Mouse (Mus musculus): ENCODE measurements around the gene Fmo5. TPM values are rescaled to one million over a fixed set of nuclear protein-coding genes. Genes with fewer than 3 reads are reported as not detected.

Fmo5 gene
- total and polyA plus RNA-seq, 3 experiments = 0.39 to 0.55 (median 0.40) TPM

- H3K79me2 ChIP-seq (replicated peaks; ENCODE audit: control insufficient read depth, extremely low read depth, insufficient read depth, poor library complexity, severe bottlenecking) = no peaks in the 10 kb centered on the region
- no peak for TF ChIP-seq POLR2A (IDR thresholded peaks at IDR 0.05; ENCODE audit: low read depth, low read length)
- no peak for TF ChIP-seq ZNF384 (IDR thresholded peaks at IDR 0.05; ENCODE audit: low read depth, low read length)
- TF ChIP-seq MAFK (IDR thresholded peaks at IDR 0.05; ENCODE audit: insufficient replicate concordance, low read length) = no peak
- no peak for TF ChIP-seq ETS1 (conservative IDR thresholded peaks at IDR 0.05; ENCODE audit: low read depth, low read length)
- TF ChIP-seq E2F4 (IDR thresholded peaks at IDR 0.05; ENCODE audit: insufficient replicate concordance, low read depth, low read length) = no peak
- TF ChIP-seq PAX5 (IDR thresholded peaks at IDR 0.05; ENCODE audit: low read length) = no peak
- no peak for TF ChIP-seq SIN3A (IDR thresholded peaks at IDR 0.05; ENCODE audit: low read length)
- TF ChIP-seq HCFC1 (IDR thresholded peaks at IDR 0.05; ENCODE audit: low read depth, low read length) = no peak
- TF ChIP-seq NELFE (IDR thresholded peaks at IDR 0.05; ENCODE audit: low read depth, low read length) = no peak
- no peak overlapping the region for H3K4me3 ChIP-seq (replicated peaks in 1 of 3; ENCODE audit: low read depth in 2 of 3, low read length in 2 of 3, poor library complexity in 1 of 3)
- no peak overlapping the region for H3K9ac ChIP-seq (ENCODE audit: insufficient read depth, low read depth)
- dilution Hi-C loops (cut with MboI; ENCODE audit: extremely low pct_ligation_motif_present, extremely low pct_unique_long_range_greater_than_20kb, low sequenced_read_pairs) (no loop called here), in situ Hi-C loops (cut with MboI; ENCODE audit: low pct_ligation_motif_present, low pct_unique_long_range_greater_than_20kb, low sequenced_read_pairs) (loop anchor here (25.0 kb wide), 1 partner anchor 650 kb away; the partner anchor contains the start of gene Gja8)
- H3K9me3 ChIP-seq (replicated peaks; ENCODE audit: low read length) = no peaks in the 10 kb centered on the region
- peaks cover 40 to 94% of the 10 kb centered on the region in 2 experiments for H3K36me3 ChIP-seq (replicated peaks in 1 of 2; ENCODE audit: control insufficient read depth in 1 of 2, insufficient read depth in 1 of 2, low read length in 1 of 2)
- no peak for DNase-seq (ENCODE audit: extremely low read depth)
- no peak overlapping the region for H3K4me2 ChIP-seq (ENCODE audit: insufficient read depth, low read depth, poor library complexity, severe bottlenecking)
- H3K27ac ChIP-seq (ENCODE audit: insufficient read depth, low read depth) = no peak overlapping the region
- no peaks in the 10 kb centered on the region for H3K4me1 ChIP-seq (ENCODE audit: control insufficient read depth in 1 of 2, insufficient read depth in 2 of 2)
- H3K27me3 ChIP-seq (replicated peaks) = no peaks in the 10 kb centered on the region
These were observed 40.9 kb upstream of the Fmo5 start for GRCm38 (mm10) chr3:97587656-97588055.

GRCm38 (mm10) chr3:97590699-97591098, 37.9 kb upstream of the Fmo5 start:
- Histone ChIP-seq H3K4me2 (ENCODE audit: insufficient read depth, low read depth, poor library complexity, severe bottlenecking) (no peak overlapping the region), H3K4me3 (replicated peaks in 1 of 3; ENCODE audit: low read depth in 2 of 3, low read length in 2 of 3, poor library complexity in 1 of 3) (no peak overlapping the region), H3K4me1 (ENCODE audit: control insufficient read depth in 1 of 2, insufficient read depth in 2 of 2) (no peaks in the 10 kb centered on the region), H3K36me3 (replicated peaks in 1 of 2; ENCODE audit: control insufficient read depth in 1 of 2, insufficient read depth in 1 of 2, low read length in 1 of 2) (peaks cover 32 to 90% of the 10 kb centered on the region in 2 experiments), H3K27ac (ENCODE audit: insufficient read depth, low read depth) (no peak overlapping the region), H3K9me3 (replicated peaks; ENCODE audit: low read length) (no peaks in the 10 kb centered on the region), H3K27me3 (replicated peaks) (no peaks in the 10 kb centered on the region), H3K9ac (ENCODE audit: insufficient read depth, low read depth) (no peak overlapping the region), H3K79me2 (replicated peaks; ENCODE audit: control insufficient read depth, extremely low read depth, insufficient read depth, poor library complexity, severe bottlenecking) (no peaks in the 10 kb centered on the region)
- TF ChIP-seq TBP (conservative IDR thresholded peaks at IDR 0.05; ENCODE audit: low read depth, low read length) = no peak
- no peak for TF ChIP-seq NRF1 (IDR thresholded peaks at IDR 0.05; ENCODE audit: low read depth, low read length)
- no peak for TF ChIP-seq MYC (IDR thresholded peaks at IDR 0.05; ENCODE audit: low read depth, low read length)
- no peak for TF ChIP-seq ZKSCAN1 (IDR thresholded peaks at IDR 0.05; ENCODE audit: borderline replicate concordance, low read depth, low read length)
- TF ChIP-seq MAX (IDR thresholded peaks at IDR 0.05; ENCODE audit: low read length) = no peak
- no peak for TF ChIP-seq MXI1 (IDR thresholded peaks at IDR 0.05; ENCODE audit: low read depth, low read length)
- TF ChIP-seq ETS1 (conservative IDR thresholded peaks at IDR 0.05; ENCODE audit: low read depth, low read length) = no peak
- TF ChIP-seq BHLHE40 (IDR thresholded peaks at IDR 0.05; ENCODE audit: low read depth, low read length) = no peak
- no peak for TF ChIP-seq CTCF (conservative IDR thresholded peaks at IDR 0.05 in 1 of 2, IDR thresholded peaks at IDR 0.05 in 1 of 2; ENCODE audit: low read depth in 2 of 2, low read length in 2 of 2)
- no peak for TF ChIP-seq UBTF (IDR thresholded peaks at IDR 0.05; ENCODE audit: low read depth, low read length)
- TF ChIP-seq PAX5 (IDR thresholded peaks at IDR 0.05; ENCODE audit: low read length) = no peak
- no peak for TF ChIP-seq RCOR1 (conservative IDR thresholded peaks at IDR 0.05; ENCODE audit: low read depth, low read length)
- no peak for TF ChIP-seq ZMIZ1 (IDR thresholded peaks at IDR 0.05; ENCODE audit: low read depth, low read length)
- TF ChIP-seq CHD2 (IDR thresholded peaks at IDR 0.05; ENCODE audit: low read length) = no peak
- no peak for TF ChIP-seq POLR2AphosphoS2 (IDR thresholded peaks at IDR 0.05; ENCODE audit: low read depth, low read length)
- TF ChIP-seq GABPA (IDR thresholded peaks at IDR 0.05; ENCODE audit: insufficient replicate concordance, low read depth, low read length) = no peak
- TF ChIP-seq MAZ (IDR thresholded peaks at IDR 0.05; ENCODE audit: low read depth, low read length) = no peak
- in situ Hi-C loops (cut with MboI; ENCODE audit: low pct_ligation_motif_present, low pct_unique_long_range_greater_than_20kb, low sequenced_read_pairs) (loop anchor here (25.0 kb wide), 1 partner anchor 653 kb away; the partner anchor contains the start of gene Gja8), dilution Hi-C loops (cut with MboI; ENCODE audit: extremely low pct_ligation_motif_present, extremely low pct_unique_long_range_greater_than_20kb, low sequenced_read_pairs) (no loop called here)
- DNase-seq (ENCODE audit: extremely low read depth) = no peak
